Mouse (Mus musculus) kidney, embryonic 15.5 days (tissue): ENCODE results near the gene Tmem219. TPM values are rescaled to one million over a fixed set of nuclear protein-coding genes. Genes with fewer than 3 reads are reported as not detected.
A peak's percentile ranks its signal among the peaks of the same experiment; 100 is the strongest.

ENCODE experiments used
- ATAC-seq: fragments of 200-750 bp; cut with Nextera tagmentation; replicated peaks from 2 replicates; pipeline ENCODE4 v1.8.0; 2017; ENCODE audit warnings: moderate TSS enrichment; ENCODE audit not compliant: low FRiP score
- H3K27ac ChIP-seq: fragments of 300-500 bp; sonication (generic); 2 replicates; pipeline ENCODE4 v1.5.1; 2015; ENCODE audit warnings: mild to moderate bottlenecking, inconsistent platforms
- H3K27me3 ChIP-seq: fragments of 300-500 bp; sonication (generic); 2 replicates; pipeline ENCODE4 v1.6.1; 2015; ENCODE audit warnings: inconsistent platforms
- H3K36me3 ChIP-seq: fragments of 300-500 bp; sonication (generic); 2 replicates; pipeline ENCODE4 v1.6.1; 2015; ENCODE audit warnings: inconsistent platforms
- H3K4me1 ChIP-seq: fragments of 300-500 bp; sonication (generic); 2 replicates; pipeline ENCODE4 v1.6.1; 2015; ENCODE audit warnings: inconsistent platforms
- H3K4me2 ChIP-seq: fragments of 300-500 bp; sonication (generic); 2 replicates; pipeline ENCODE4 v1.6.1; 2015; ENCODE audit warnings: moderate library complexity, mild to moderate bottlenecking, inconsistent platforms
- H3K4me3 ChIP-seq: fragments of 300-500 bp; sonication (generic); replicated peaks from 2 replicates; pipeline ENCODE4 v1.5.1; 2015; ENCODE audit warnings: mild to moderate bottlenecking, inconsistent platforms
- H3K9ac ChIP-seq: fragments of 300-500 bp; sonication (generic); 2 replicates; pipeline ENCODE4 v1.6.1; 2015; ENCODE audit warnings: mild to moderate bottlenecking, inconsistent platforms
- H3K9me3 ChIP-seq: fragments of 300-500 bp; sonication (generic); replicated peaks from 2 replicates; pipeline ENCODE4 v1.6.1; 2016; ENCODE audit warnings: inconsistent platforms
- WGBS: fragments of 180-500 bp; shearing (Covaris S2); methylation state at CpG from one replicate; pipeline ENCODE4 v1.1.7; 2015; ENCODE audit warnings: mixed read lengths; 5-methylcytosine and 5-hydroxymethylcytosine counted together
- polyA plus RNA-seq: library from polyadenylated mRNA; unstranded; fragments of >200 nt; fragmentation: Nextera tagmentation; extraction: Ambion mirVana; gene quantifications from 2 replicates; pipeline ENCODE4 v1.2.1, GENCODE M21; 2015

Tmem219 gene
- polyA plus RNA-seq, 1 experiment from 2014 or later = 31.6 TPM

- H3K9me3 ChIP-seq = no peaks in the 10 kb centered on the region
- H3K27me3 ChIP-seq = no peaks in the 10 kb centered on the region
- ATAC-seq = peak; percentile 10; the same call in 1 of the 2 replicates
- H3K27ac ChIP-seq = peak overlapping the region; percentile 93
- H3K36me3 ChIP-seq = peaks cover 19% of the 10 kb centered on the region
- H3K4me3 ChIP-seq = peak overlapping the region; percentile 67
- H3K4me2 ChIP-seq = peak overlapping the region; percentile 92
- peak overlapping the region; percentile 81 for H3K9ac ChIP-seq
- H3K4me1 ChIP-seq = peaks cover 31% of the 10 kb centered on the region
- WGBS = under 1% methylated on average over 15 of the region's 15 CpGs
Observed at GRCm38 (mm10) chr7:126883731-126884181, 39.0 kb downstream of the Tmem219 start.

GRCm38 (mm10) chr7:126881040-126881439 is 41.7 kb downstream of the Tmem219 start:
- peak overlapping the region; percentile 67; the same call in 1 of the 2 replicates for H3K4me3 ChIP-seq
- H3K9ac ChIP-seq = peak overlapping the region; percentile 35; the same call in 1 of the 2 replicates
- H3K4me2 ChIP-seq = peak overlapping the region; percentile 92
- peaks cover 46% of the 10 kb centered on the region for H3K36me3 ChIP-seq
- H3K4me1 ChIP-seq = peaks cover 31% of the 10 kb centered on the region
- H3K27ac ChIP-seq = peak overlapping the region; percentile 73
- no peaks in the 10 kb centered on the region for H3K9me3 ChIP-seq
- no peaks in the 10 kb centered on the region for H3K27me3 ChIP-seq
- no peak for ATAC-seq
- 67% methylated on average over 6 of the region's 6 CpGs for WGBS

- Histone ChIP-seq H3K4me3 (no peak overlapping the region), H3K4me2 (no peak overlapping the region), H3K36me3 (peaks cover 84% of the 10 kb centered on the region), H3K9ac (no peak overlapping the region), H3K27ac (no peak overlapping the region), H3K27me3 (no peaks in the 10 kb centered on the region), H3K9me3 (no peaks in the 10 kb centered on the region), H3K4me1 (peaks cover 15% of the 10 kb centered on the region)
- no peak for ATAC-seq
- WGBS = 100% methylated on average over 1 of the region's 1 CpGs
Observed at GRCm38 (mm10) chr7:126877239-126877638, 45.5 kb downstream of the Tmem219 start.

- Histone ChIP-seq H3K4me3 (no peak overlapping the region), H3K36me3 (peaks cover 100% of the 10 kb centered on the region), H3K4me2 (no peak overlapping the region), H3K9me3 (no peaks in the 10 kb centered on the region), H3K27ac (no peak overlapping the region), H3K9ac (no peak overlapping the region), H3K4me1 (no peaks in the 10 kb centered on the region), H3K27me3 (no peaks in the 10 kb centered on the region)
- ATAC-seq = 0 out of 2 replicates have a peak, but pooled peaks have one; percentile 7
- WGBS = 95% methylated on average over 2 of the region's 2 CpGs
Observed at GRCm38 (mm10) chr7:126870520-126870891, 52.2 kb downstream of the Tmem219 start.

- no peak for ATAC-seq
- H3K4me2 ChIP-seq = no peak overlapping the region
- no peaks in the 10 kb centered on the region for H3K27me3 ChIP-seq
- H3K27ac ChIP-seq = no peak overlapping the region
- WGBS = 88% methylated on average over 23 of the region's 23 CpGs
- no peak overlapping the region for H3K4me3 ChIP-seq
- H3K36me3 ChIP-seq = peaks cover 100% of the 10 kb centered on the region
- H3K4me1 ChIP-seq = peaks cover 1% of the 10 kb centered on the region; the same call in 1 of the 2 replicates
- no peak overlapping the region for H3K9ac ChIP-seq
- no peaks in the 10 kb centered on the region for H3K9me3 ChIP-seq
Observed at GRCm38 (mm10) chr7:126869780-126870519, 52.8 kb downstream of the Tmem219 start.

- H3K4me2 ChIP-seq = no peak overlapping the region
- peaks cover 21% of the 10 kb centered on the region for H3K4me1 ChIP-seq
- H3K27me3 ChIP-seq = no peaks in the 10 kb centered on the region
- WGBS = 88% methylated on average over 12 of the region's 12 CpGs
- no peak overlapping the region for H3K27ac ChIP-seq
- H3K36me3 ChIP-seq = peaks cover 92% of the 10 kb centered on the region
- no peak overlapping the region for H3K4me3 ChIP-seq
- H3K9me3 ChIP-seq = no peaks in the 10 kb centered on the region
- H3K9ac ChIP-seq = no peak overlapping the region
- no peak for ATAC-seq
Observed at GRCm38 (mm10) chr7:126868003-126868402, 54.7 kb downstream of the Tmem219 start.

- Histone ChIP-seq H3K27ac (no peak overlapping the region), H3K4me1 (peaks cover 25% of the 10 kb centered on the region), H3K9me3 (no peaks in the 10 kb centered on the region), H3K4me3 (no peak overlapping the region), H3K27me3 (no peaks in the 10 kb centered on the region), H3K9ac (no peak overlapping the region), H3K36me3 (peaks cover 88% of the 10 kb centered on the region), H3K4me2 (no peak overlapping the region)
- 83% methylated on average over 2 of the region's 2 CpGs for WGBS
- ATAC-seq = no peak
Observed at GRCm38 (mm10) chr7:126867534-126867933, 55.2 kb downstream of the Tmem219 start.

- H3K4me3 ChIP-seq = peak overlapping the region; percentile 72
- H3K9ac ChIP-seq = peak overlapping the region; percentile 70
- H3K9me3 ChIP-seq = no peaks in the 10 kb centered on the region
- peak overlapping the region; percentile 89 for H3K27ac ChIP-seq
- H3K36me3 ChIP-seq = peaks cover 70% of the 10 kb centered on the region
- WGBS = 57% methylated on average over 6 of the region's 6 CpGs
- H3K27me3 ChIP-seq = no peaks in the 10 kb centered on the region
- peak overlapping the region; percentile 86 for H3K4me2 ChIP-seq
- H3K4me1 ChIP-seq = peaks cover 39% of the 10 kb centered on the region
- no peak for ATAC-seq
Observed at GRCm38 (mm10) chr7:126863791-126864190, 58.9 kb downstream of the Tmem219 start.

- Histone ChIP-seq H3K4me3 (peak within 1 kb of the TSS; percentile 72), H3K36me3 (peaks cover 69% of the 10 kb centered on the region), H3K4me1 (peaks cover 42% of the 10 kb centered on the region), H3K9me3 (no peaks in the 10 kb centered on the region), H3K27me3 (no peaks in the 10 kb centered on the region), H3K9ac (peak within 1 kb of the TSS; percentile 70), H3K27ac (peak within 1 kb of the TSS; percentile 89), H3K4me2 (peak within 1 kb of the TSS; percentile 86)
- ATAC-seq = peak; percentile 69
- under 1% methylated on average over 41 of the region's 41 CpGs for WGBS
Observed at GRCm38 (mm10) chr7:126862147-126862784, 60.5 kb downstream of the Tmem219 start, which contains the start of gene Ino80e. Gene Ino80e, minus strand, starts transcription at chr7:126862377.

GRCm38 (mm10) chr7:126861429-126862130 is 61.1 kb downstream of the Tmem219 start, which contains the start of gene Hirip3:
Gene Hirip3, plus strand, starts transcription at chr7:126861972.
- ATAC-seq = peak; percentile 92
- H3K4me1 ChIP-seq = peaks cover 45% of the 10 kb centered on the region
- 1% methylated on average over 42 of the region's 42 CpGs for WGBS
- H3K27ac ChIP-seq = peak within 1 kb of the TSS; percentile 89
- H3K27me3 ChIP-seq = no peaks in the 10 kb centered on the region
- peaks cover 69% of the 10 kb centered on the region for H3K36me3 ChIP-seq
- peak within 1 kb of the TSS; percentile 72 for H3K4me3 ChIP-seq
- peak within 1 kb of the TSS; percentile 86 for H3K4me2 ChIP-seq
- H3K9ac ChIP-seq = peak within 1 kb of the TSS; percentile 70
- no peaks in the 10 kb centered on the region for H3K9me3 ChIP-seq

- peaks cover 69% of the 10 kb centered on the region for H3K36me3 ChIP-seq
- peak overlapping the region; percentile 86 for H3K4me2 ChIP-seq
- peak overlapping the region; percentile 70 for H3K9ac ChIP-seq
- H3K4me1 ChIP-seq = peaks cover 45% of the 10 kb centered on the region
- H3K27me3 ChIP-seq = no peaks in the 10 kb centered on the region
- H3K4me3 ChIP-seq = peak overlapping the region; percentile 72
- ATAC-seq = no peak; the same call in 1 of the 2 replicates
- no peaks in the 10 kb centered on the region for H3K9me3 ChIP-seq
- WGBS = 50% methylated on average over 5 of the region's 5 CpGs
- no peak overlapping the region for H3K27ac ChIP-seq
Observed at GRCm38 (mm10) chr7:126860987-126861386, 61.7 kb downstream of the Tmem219 start.
